Mouse (Mus musculus): Measurements from ENCODE around the gene Gm31371.
"Not testable (repeated sequence)": the region's sequence is repeated elsewhere in the genome, so short reads cannot be mapped to it uniquely, and the experiment has no call there.

Gene Gm31371

DNA sequence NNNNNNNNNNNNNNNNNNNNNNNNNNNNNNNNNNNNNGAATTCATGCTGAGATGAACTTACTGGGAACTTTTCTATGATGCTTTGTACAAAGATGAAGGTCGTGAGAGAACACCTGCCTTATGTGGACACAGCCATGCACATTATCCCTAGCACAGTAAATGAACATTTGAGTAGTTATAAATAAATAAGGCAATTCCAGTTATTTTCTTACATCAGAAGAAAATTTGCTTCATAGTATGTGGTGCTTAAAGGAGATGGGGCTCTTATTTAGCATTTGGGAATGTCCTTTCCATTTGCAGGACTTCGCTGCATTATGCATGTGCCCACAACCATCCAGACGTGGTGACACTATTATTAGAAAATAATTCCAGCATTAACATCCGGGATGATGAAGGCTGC lies at the start of gene Gm31371:
Gm31371 (plus strand) TSS at position 301 of the 400 bp plus-strand sequence.
- not testable (repeated sequence) for DNase-seq (ENCODE audit: low spot score in 2 of 2)

DNA sequence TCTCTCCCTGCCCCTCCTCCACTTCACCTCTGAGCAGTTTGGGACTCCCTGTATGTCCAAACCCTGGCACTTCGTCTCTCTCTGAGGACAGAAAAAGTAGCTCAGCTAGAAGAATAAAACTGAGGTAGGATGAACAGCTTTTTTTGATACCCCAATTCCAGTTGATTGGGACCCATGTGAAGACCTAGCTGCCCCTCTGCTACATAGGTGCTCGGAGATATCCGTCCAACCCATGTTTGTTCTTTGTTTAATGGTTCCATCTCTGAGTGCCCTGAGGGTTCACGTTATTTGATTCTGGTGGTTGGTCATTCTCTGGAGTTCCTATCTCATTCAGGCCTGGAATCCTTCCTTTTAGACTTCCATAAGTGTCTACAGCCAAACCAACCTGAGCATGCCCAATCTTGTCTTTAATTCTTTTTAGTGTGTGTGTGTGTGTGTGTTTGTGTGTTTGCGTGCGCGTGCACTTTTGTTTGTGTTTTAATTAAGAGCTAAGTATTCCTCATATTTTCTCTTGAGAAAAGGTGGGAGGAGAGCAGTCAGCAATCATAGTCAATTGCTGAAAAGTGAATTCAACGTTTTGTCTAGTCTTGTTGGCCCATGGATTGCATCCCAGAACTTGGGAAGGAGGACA lies 3.3 kb downstream of the Gm31371 start:
- not testable (repeated sequence) for DNase-seq (ENCODE audit: low spot score in 2 of 2)

- peak in 1 of 2 experiments; percentile 13 for DNase-seq (ENCODE audit: low spot score in 2 of 2)
Measured at GRCm38 (mm10) chr8:19908841-19909321, 5.7 kb downstream of the Gm31371 start.

GRCm38 (mm10) chr8:19919086-19919485 lies 15.9 kb downstream of the Gm31371 start:
- not testable (repeated sequence) for DNase-seq (ENCODE audit: low spot score in 2 of 2)

DNA sequence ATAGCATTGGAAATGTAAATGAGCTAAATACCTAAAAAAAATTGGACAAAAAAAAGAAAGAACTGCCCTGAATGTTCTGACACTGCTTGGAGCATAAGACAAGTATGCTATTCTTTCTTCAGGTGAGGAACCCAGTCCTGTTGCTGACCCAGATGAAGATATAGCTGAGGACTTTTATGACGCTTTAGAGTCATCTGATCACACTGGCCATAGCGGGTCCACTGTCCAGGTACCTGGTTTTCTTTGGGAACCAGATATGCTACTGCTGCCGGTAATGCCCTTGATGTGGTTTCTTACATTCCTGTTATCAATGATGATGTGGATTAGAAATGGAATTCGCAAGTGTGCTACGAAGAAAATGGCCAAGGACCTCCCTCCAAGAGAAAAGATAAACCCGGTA lies 31.1 kb downstream of the Gm31371 start:
- DNase-seq (ENCODE audit: low spot score in 2 of 2): peak in 1 of 2 experiments; percentile 10

- DNase-seq (ENCODE audit: low spot score in 2 of 2): peak in 1 of 2 experiments; percentile 7
Measured at GRCm38 (mm10) chr8:19935541-19936030, 32.4 kb downstream of the Gm31371 start.

- no peak for DNase-seq (ENCODE audit: low spot score in 2 of 2)
Measured at GRCm38 (mm10) chr8:19960935-19961334, 57.7 kb downstream of the Gm31371 start.

DNA sequence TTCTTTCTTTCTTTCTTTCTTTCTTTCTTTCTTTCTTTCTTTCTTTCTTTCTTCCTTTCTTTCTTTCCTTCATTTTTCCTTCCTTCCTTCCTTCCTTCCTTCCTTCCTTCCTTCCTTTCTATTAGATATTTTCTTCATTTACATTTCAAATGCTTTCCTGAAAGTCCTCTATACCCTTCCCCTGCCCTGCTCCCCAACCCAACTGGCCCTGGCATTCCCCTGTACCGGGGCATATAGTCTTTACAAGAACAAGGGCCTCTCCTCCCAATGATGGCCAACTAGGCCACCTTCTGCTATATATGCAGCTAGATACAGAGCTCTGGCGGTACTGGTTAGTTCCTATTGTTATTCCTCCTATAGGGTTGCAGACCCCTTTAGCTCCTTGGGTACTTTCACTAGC lies 60.6 kb downstream of the Gm31371 start:
- peak; percentile 1 to 17 for DNase-seq (ENCODE audit: low spot score in 2 of 2)

DNA sequence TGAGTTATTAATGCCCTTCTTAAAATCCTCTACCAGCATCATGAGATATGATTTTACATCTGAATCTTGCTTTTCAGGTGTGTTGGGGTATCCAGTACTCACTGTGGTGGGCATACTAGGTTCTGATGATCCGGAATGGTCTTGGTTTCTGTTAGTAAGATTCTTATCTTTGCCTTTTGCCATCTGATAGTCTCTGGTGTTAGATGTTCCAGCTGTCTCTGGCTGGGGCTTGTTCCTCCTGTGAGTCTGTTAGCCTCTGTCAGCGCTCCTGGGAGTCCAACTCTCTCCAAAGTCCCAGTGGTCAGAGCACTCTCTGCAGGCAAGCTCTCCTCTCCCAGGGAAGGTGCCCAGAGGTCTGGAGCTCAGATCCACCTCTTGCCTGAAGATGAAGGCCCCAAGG lies 65.0 kb downstream of the Gm31371 start:
- peak; percentile 18 to 30 for DNase-seq (ENCODE audit: low spot score in 2 of 2)

DNA sequence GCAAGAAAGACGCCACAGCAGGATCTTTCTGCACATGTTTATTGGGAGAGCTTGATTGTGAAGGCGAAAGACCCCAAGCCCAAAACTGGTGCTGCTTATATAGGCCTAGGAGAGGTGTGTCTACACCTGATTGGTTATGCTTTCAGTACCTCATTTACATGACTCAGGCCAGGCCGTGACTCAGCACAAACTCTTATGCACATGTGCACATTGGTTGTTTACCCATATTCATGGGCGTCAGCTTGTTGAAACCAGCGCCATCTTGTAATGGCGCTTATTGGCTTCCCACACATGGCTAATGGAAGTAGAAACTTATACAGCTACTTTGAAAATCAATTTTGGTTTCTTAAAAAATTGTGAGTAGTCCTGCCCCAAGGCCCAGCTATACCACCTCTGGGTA lies 72.0 kb downstream of the Gm31371 start:
- not testable (repeated sequence) for DNase-seq (ENCODE audit: low spot score in 2 of 2)

All from spleen, postnatal 14 days (tissue).